Mouse (Mus musculus) liver, embryonic 14.5 days (tissue): Measurements from ENCODE around the gene Morn2.

Experiments
- CTCF ChIP-seq: IDR thresholded peaks from 2 replicates; pipeline ENCODE4 v1.5.1; 2016; ENCODE audit warnings: antibody characterized with exemption, low read depth, control low read depth
- EP300 ChIP-seq: IDR thresholded peaks from 2 replicates; pipeline ENCODE4 v1.6.1; 2016; ENCODE audit warnings: antibody characterized with exemption, low read depth

DNA sequence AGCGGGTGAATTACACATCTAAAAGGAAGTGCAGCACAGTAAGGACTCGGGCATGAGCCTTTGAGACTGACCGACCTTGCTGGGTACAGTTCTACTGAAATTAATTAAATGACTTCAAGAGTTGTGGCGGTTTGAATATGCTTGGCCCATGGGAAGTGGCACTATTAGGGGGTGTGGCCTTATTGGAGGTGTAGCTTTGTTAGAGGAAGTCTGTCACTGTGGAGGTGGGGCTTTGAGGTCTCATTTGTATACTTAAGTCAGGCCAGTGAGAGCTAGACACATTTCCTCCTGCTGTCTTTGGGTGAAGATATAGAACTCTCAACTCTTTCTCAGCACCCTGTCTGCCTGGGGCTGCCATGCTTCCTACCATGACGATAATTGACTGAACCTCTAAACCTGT lies 35.6 kb upstream of the Morn2 start:
- TF ChIP-seq CTCF (no peak), EP300 (no peak)
